In the genomic region with DNA sequence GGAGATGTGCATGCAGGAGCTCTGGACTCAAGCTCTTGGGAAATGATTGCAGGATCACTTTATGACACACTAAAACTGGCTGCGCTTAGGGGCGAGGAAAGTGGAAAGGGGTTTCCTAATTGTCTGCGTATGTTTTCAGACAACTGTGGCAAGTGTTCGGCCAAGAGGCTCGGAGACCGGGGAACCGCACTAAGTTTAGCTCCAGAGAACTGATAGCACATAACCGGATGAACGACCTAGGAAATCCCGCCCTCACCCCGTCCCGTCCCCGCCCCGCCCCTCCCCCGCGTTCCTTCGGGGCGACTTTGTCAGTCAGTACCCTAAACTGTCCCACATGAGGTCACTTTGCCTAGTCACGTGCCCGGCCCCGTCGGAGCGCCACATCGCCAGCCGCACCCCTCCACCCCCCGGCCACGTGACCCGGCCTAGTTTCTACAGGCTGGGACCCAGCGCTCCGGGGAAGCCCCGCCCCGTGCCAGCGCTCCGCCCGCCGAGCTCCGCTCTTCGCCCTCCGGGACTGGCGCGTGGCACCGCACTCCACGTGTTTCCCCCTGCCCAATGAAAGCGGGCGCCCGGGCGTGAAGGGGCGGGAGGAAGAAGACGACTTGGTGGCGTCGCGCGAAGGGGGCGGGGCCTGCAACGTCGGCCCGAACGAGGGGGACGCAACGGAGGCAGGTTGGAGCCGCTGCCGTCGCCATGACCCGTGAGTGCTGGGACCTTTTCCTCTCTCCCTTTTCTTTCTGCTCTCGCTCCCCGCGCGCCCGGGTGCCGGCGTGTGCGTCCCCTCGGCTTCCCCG, we compare ENCODE assay signal across 8 mouse cellular contexts. TPM values are rescaled to one million over a fixed set of nuclear protein-coding genes. Genes with fewer than 3 reads are reported as not detected.
A peak's percentile ranks its signal among the peaks of the same experiment; 100 is the strongest.
DNase-seq lines count a peak whose midpoint lies in the region; ATAC-seq lines count a peak whose summit lies in the region.

A gene (plus strand): TSS at position 457 of the 797 bp plus-strand sequence.

- ATAC-seq in hindbrain, embryonic 14.5 days (ENCODE audit: low FRiP score) = peak; percentile 99

- peak within 1 kb of the TSS; percentile 95 for H3K4me3 ChIP-seq in hindbrain, embryonic 14.5 days (replicated peaks; ENCODE audit: low read length)

- under 1% methylated on average over 60 of the region's 74 CpGs for WGBS in hindbrain, embryonic 14.5 days

- DNase-seq in R1 (ENCODE audit: low read depth, low spot score) = peak; percentile 99
- peak; percentile 99 for DNase-seq in cerebellum, postnatal 25 days
- DNase-seq in frontal cortex, postnatal 25 days (ENCODE audit: low spot score in 2 of 2) = peak; percentile 94 to 97
- DNase-seq in hindbrain, embryonic 14.5 days (ENCODE audit: low spot score) = peak; percentile 96
- DNase-seq in layer of hippocampus, postnatal 36 days = peak; percentile 98 to 99
- DNase-seq in lung, postnatal 36 days = peak; percentile 100
- DNase-seq in retina, postnatal 1 day = peak; percentile 99
- peak; percentile 98 to 100 for DNase-seq in urinary bladder, adult 18-20 months (ENCODE audit: low spot score in 2 of 2)

- H3K27ac ChIP-seq in hindbrain, embryonic 14.5 days = peak within 1 kb of the TSS; percentile 93

- H3K27me3 ChIP-seq in hindbrain, embryonic 14.5 days (ENCODE audit: control insufficient read depth, insufficient read depth, low read length) = no peaks in the 10 kb centered on the region

- no peaks in the 10 kb centered on the region for H3K9me3 ChIP-seq in hindbrain, embryonic 14.5 days (ENCODE audit: control insufficient read depth, low read length)

- peak within 1 kb of the TSS; percentile 95 for H3K4me2 ChIP-seq in hindbrain, embryonic 14.5 days (replicated peaks)

- peaks cover 11% of the 10 kb centered on the region for H3K36me3 ChIP-seq in hindbrain, embryonic 14.5 days (replicated peaks; ENCODE audit: control insufficient read depth, insufficient read depth)

- peaks cover 15% of the 10 kb centered on the region for H3K4me1 ChIP-seq in hindbrain, embryonic 14.5 days (replicated peaks; ENCODE audit: control insufficient read depth, insufficient read depth, low read length)

- H3K9ac ChIP-seq in hindbrain, embryonic 14.5 days = peak within 1 kb of the TSS; percentile 93

RNA-seq across cellular contexts. Expression of the gene that starts here (rescaled TPM):
- 315 and 365 TPM in 2 replicates for polyA plus RNA-seq in hindbrain, embryonic 14.5 days (2014; fragmentation: Nextera tagmentation; extraction: Ambion mirVana)
- total RNA-seq in layer of hippocampus, postnatal 36 days (2021) = 100 to 1,000 TPM; 157 to 175 TPM

Comparison
In these comparisons a context has a peak if more than half of its experiments do, and no peak if none do; other contexts are left out.
1. Peak in every context shown above with its lines: DNase-seq, ATAC-seq, H3K4me3 ChIP-seq and H3K27ac ChIP-seq.